In genomic region chr17:90271165-90271564, GRCm38 (mm10) we compare ENCODE assay signal across 27 mouse cellular contexts.
"Had no signal": no experiment of that assay in that cellular context is flagged by ENCODE, and none has a peak within 500 bp of the region (broad histone marks: within the 10 kb centered on the region; RNA-seq: fewer than 3 reads in every experiment).

No protein-coding gene starts in this region.

- H3K4me1 ChIP-seq: heart, embryonic 10.5 days; heart, embryonic 12.5 days; hindbrain, embryonic 10.5 days; hindbrain, embryonic 12.5 days; intestine, embryonic 15.5 days; limb, embryonic 10.5 days; limb, embryonic 12.5 days; liver, embryonic 13.5 days had no signal

- H3K4me2 ChIP-seq: heart, embryonic 12.5 days; hindbrain, embryonic 12.5 days; hindbrain, embryonic 14.5 days; intestine, embryonic 15.5 days; limb, embryonic 12.5 days; liver, embryonic 11.5 days; liver, embryonic 13.5 days had no signal

- H3K36me3 ChIP-seq: heart, embryonic 10.5 days; heart, embryonic 12.5 days; hindbrain, embryonic 10.5 days; hindbrain, embryonic 12.5 days; intestine, embryonic 15.5 days; limb, embryonic 10.5 days; limb, embryonic 12.5 days; liver, embryonic 13.5 days had no signal

- H3K27ac ChIP-seq: gastrocnemius, adult 2 months; heart, embryonic 10.5 days; hindbrain, embryonic 10.5 days; hindbrain, embryonic 12.5 days; hindbrain, embryonic 14.5 days; intestine, embryonic 15.5 days; layer of hippocampus, adult 2 months; limb, embryonic 10.5 days; limb, embryonic 12.5 days; liver, embryonic 13.5 days had no signal

- H3K4me3 ChIP-seq: gastrocnemius, adult 2 months; heart, embryonic 10.5 days; heart, embryonic 12.5 days; hindbrain, embryonic 10.5 days; hindbrain, embryonic 12.5 days; intestine, embryonic 15.5 days; layer of hippocampus, adult 2 months; limb, embryonic 10.5 days; limb, embryonic 12.5 days; liver, embryonic 13.5 days had no signal

- DNase-seq: gastrocnemius, adult 2 months; gastrocnemius, postnatal 10 days; gastrocnemius, postnatal 25 days; heart, adult 18-20 months; heart, postnatal 10 days; heart, postnatal 4 days; kidney, adult 18-20 months; kidney, adult 8-10 months; kidney, postnatal 10 days; kidney, postnatal 25 days; kidney, postnatal 4 days; layer of hippocampus, postnatal 36 days; liver; liver, embryonic 13.5 days had no signal

- H3K9me3 ChIP-seq: heart, embryonic 10.5 days; heart, embryonic 12.5 days; hindbrain, embryonic 10.5 days; hindbrain, embryonic 12.5 days; intestine, embryonic 15.5 days; limb, embryonic 10.5 days; limb, embryonic 12.5 days; liver, embryonic 13.5 days had no signal

- H3K27me3 ChIP-seq: heart, embryonic 12.5 days; hindbrain, embryonic 12.5 days; intestine, embryonic 15.5 days; limb, embryonic 12.5 days; liver, embryonic 13.5 days had no signal

- ATAC-seq: hindbrain, embryonic 16.5 days; inflammation-experienced regulatory T-cells, adult 6 months; intestine, embryonic 15.5 days; intestine, postnatal 0 days had no signal

- H3K9ac ChIP-seq: heart, embryonic 12.5 days; hindbrain, embryonic 12.5 days; hindbrain, embryonic 14.5 days; intestine, embryonic 15.5 days; limb, embryonic 12.5 days; liver, embryonic 13.5 days had no signal
